11 mouse cellular contexts compared by ENCODE assay signal in genomic region chr1:127242888-127243588, GRCm38 (mm10). TPM values are rescaled to one million over a fixed set of nuclear protein-coding genes. Genes with fewer than 3 reads are reported as not detected.
DNase-seq lines count a peak whose midpoint lies in the region; ATAC-seq and TF ChIP-seq lines count a peak whose summit lies in the region.
"Had no signal": no experiment of that assay in that cellular context is flagged by ENCODE, and none has a peak within 500 bp of the region (broad histone marks: within the 10 kb centered on the region; RNA-seq: fewer than 3 reads in every experiment).

No protein-coding gene starts in this region.

- WGBS in heart, embryonic 15.5 days: 58% methylated on average over 6 of the region's 6 CpGs
- WGBS in thymus, adult 2 months: 37% methylated on average over 6 of the region's 6 CpGs
- 21% methylated on average over 6 of the region's 6 CpGs for WGBS in liver, embryonic 14.5 days (ENCODE audit: insufficient replicate concordance)
- 74% methylated on average over 6 of the region's 6 CpGs for WGBS in forebrain, embryonic 15.5 days

- H3K27ac ChIP-seq in heart, embryonic 15.5 days: peak overlapping the region; percentile 39
- H3K27ac ChIP-seq in thymus, adult 2 months (ENCODE audit: control insufficient read depth, insufficient read depth, low read length): peak overlapping the region; percentile 60; the same call in 1 of the 2 replicates
- H3K27ac ChIP-seq in liver, embryonic 14.5 days: no peak overlapping the region
- H3K27ac ChIP-seq in forebrain, embryonic 15.5 days (replicated peaks): no peak overlapping the region
- H3K27ac ChIP-seq: embryonic facial prominence, embryonic 13.5 days; hindbrain, embryonic 15.5 days; stomach, postnatal 0 days had no signal

- no peak overlapping the region for H3K4me3 ChIP-seq in heart, embryonic 15.5 days
- H3K4me3 ChIP-seq in thymus, adult 2 months (ENCODE audit: control insufficient read depth, insufficient read depth, low read length): no peak overlapping the region
- no peak overlapping the region for H3K4me3 ChIP-seq in liver, embryonic 14.5 days (ENCODE audit: insufficient read depth in 1 of 2, low read depth in 2 of 2, low read length in 2 of 2)
- no peak overlapping the region for H3K4me3 ChIP-seq in forebrain, embryonic 15.5 days
- H3K4me3 ChIP-seq: embryonic facial prominence, embryonic 13.5 days; hindbrain, embryonic 15.5 days had no signal

- no peaks in the 10 kb centered on the region for H3K27me3 ChIP-seq in heart, embryonic 15.5 days
- H3K27me3 ChIP-seq in thymus, adult 2 months (ENCODE audit: control insufficient read depth, insufficient read depth, low read length): no peaks in the 10 kb centered on the region
- H3K27me3 ChIP-seq in liver, embryonic 14.5 days (ENCODE audit: control insufficient read depth, insufficient read depth, low read length): no peaks in the 10 kb centered on the region
- no peaks in the 10 kb centered on the region for H3K27me3 ChIP-seq in forebrain, embryonic 15.5 days
- H3K27me3 ChIP-seq: embryonic facial prominence, embryonic 13.5 days; hindbrain, embryonic 15.5 days had no signal

- no peaks in the 10 kb centered on the region for H3K36me3 ChIP-seq in heart, embryonic 15.5 days
- H3K36me3 ChIP-seq in thymus, adult 2 months (ENCODE audit: control insufficient read depth, insufficient read depth, low read length): no peaks in the 10 kb centered on the region
- no peaks in the 10 kb centered on the region for H3K36me3 ChIP-seq in liver, embryonic 14.5 days (replicated peaks; ENCODE audit: control insufficient read depth, insufficient read depth, low read depth)
- no peaks in the 10 kb centered on the region for H3K36me3 ChIP-seq in forebrain, embryonic 15.5 days
- H3K36me3 ChIP-seq: embryonic facial prominence, embryonic 13.5 days; hindbrain, embryonic 15.5 days had no signal

- H3K4me2 ChIP-seq in heart, embryonic 15.5 days: peak overlapping the region; percentile 34
- peak overlapping the region; percentile 22 for H3K4me2 ChIP-seq in liver, embryonic 14.5 days (ENCODE audit: low read depth)
- no peak overlapping the region for H3K4me2 ChIP-seq in forebrain, embryonic 15.5 days (replicated peaks)
- H3K4me2 ChIP-seq: embryonic facial prominence, embryonic 13.5 days; hindbrain, embryonic 15.5 days had no signal

- DNase-seq in heart, postnatal 4 days: no peak
- DNase-seq in thymus, adult 2 months: no peak
- no peak for DNase-seq in thymus, adult 18-20 months
- no peak for DNase-seq in liver, embryonic 14.5 days (ENCODE audit: low read depth in 3 of 3, low spot score in 3 of 3)
- no peak for DNase-seq in gastrocnemius, adult 8-10 months (ENCODE audit: low spot score in 2 of 2)
- DNase-seq in urinary bladder, adult 18-20 months (ENCODE audit: low spot score in 2 of 2): no peak

- peaks cover 52% of the 10 kb centered on the region for H3K4me1 ChIP-seq in heart, embryonic 15.5 days (replicated peaks)
- H3K4me1 ChIP-seq in thymus, adult 2 months (replicated peaks; ENCODE audit: control insufficient read depth, insufficient read depth, low read length): peaks cover 45% of the 10 kb centered on the region
- peaks cover 0 to 10% of the 10 kb centered on the region in 2 experiments; a peak in 3 of 4 replicates for H3K4me1 ChIP-seq in liver, embryonic 14.5 days (replicated peaks; ENCODE audit: control insufficient read depth in 2 of 2, insufficient read depth in 2 of 2, low read length in 1 of 2)
- 0 out of 2 replicates have a peak, but pooled peaks cover 4% of the 10 kb centered on the region for H3K4me1 ChIP-seq in forebrain, embryonic 15.5 days

- no peak for TF ChIP-seq EP300 in liver, embryonic 14.5 days (IDR thresholded peaks at IDR 0.05; ENCODE audit: low read depth)

- no peak for ATAC-seq in heart, embryonic 15.5 days (replicated peaks; ENCODE audit: insufficient number of reproducible peaks, insufficient read depth, low FRiP score, low read depth)
- no peak for ATAC-seq in liver, embryonic 14.5 days (ENCODE audit: insufficient read depth)
- no peak for ATAC-seq in forebrain, embryonic 15.5 days (replicated peaks)

- no peak for TF ChIP-seq POLR2A in thymus, adult 2 months (IDR thresholded peaks at IDR 0.05; ENCODE audit: control insufficient read depth, extremely low read depth, insufficient read depth, low read length, poor library complexity)

- H3K9ac ChIP-seq in heart, embryonic 15.5 days: no peak overlapping the region
- no peak overlapping the region for H3K9ac ChIP-seq in liver, embryonic 14.5 days (replicated peaks)
- no peak overlapping the region for H3K9ac ChIP-seq in forebrain, embryonic 15.5 days (replicated peaks)
- H3K9ac ChIP-seq: embryonic facial prominence, embryonic 13.5 days; hindbrain, embryonic 15.5 days had no signal

- no peak for TF ChIP-seq CTCF in thymus, adult 2 months (IDR thresholded peaks at IDR 0.05; ENCODE audit: borderline replicate concordance, control insufficient read depth, extremely low read depth, insufficient read depth, low read length, poor library complexity)
- TF ChIP-seq CTCF in liver, embryonic 14.5 days (IDR thresholded peaks at IDR 0.05; ENCODE audit: low read depth): no peak

- H3K9me3 ChIP-seq in heart, embryonic 15.5 days (replicated peaks): no peaks in the 10 kb centered on the region
- no peaks in the 10 kb centered on the region for H3K9me3 ChIP-seq in liver, embryonic 14.5 days (ENCODE audit: control insufficient read depth, low read length)
- no peaks in the 10 kb centered on the region for H3K9me3 ChIP-seq in forebrain, embryonic 15.5 days
- H3K9me3 ChIP-seq: embryonic facial prominence, embryonic 13.5 days; hindbrain, embryonic 15.5 days had no signal

RNA-seq across cellular contexts. Expression of gene Mgat5, which starts 38.2 kb away (rescaled TPM):
- polyA plus RNA-seq in heart, embryonic 15.5 days (2015; fragmentation: Nextera tagmentation; extraction: Ambion mirVana): 3.7 and 5.2 TPM in 2 replicates
- total RNA-seq in heart, postnatal 4 days (2021): 10 to 100 TPM; 18.3 to 21.4 TPM
- polyA plus RNA-seq in thymus, adult 2 months (2012; rRNA removed): 24.1 and 24.6 TPM in 2 replicates
- polyA plus RNA-seq in liver, embryonic 14.5 days (2012; rRNA removed): 0.56 and 0.67 TPM in 2 replicates
- 0.54 and 0.62 TPM in 2 replicates for polyA plus RNA-seq in liver, embryonic 14.5 days (2014; fragmentation: Nextera tagmentation; extraction: Ambion mirVana)
- total RNA-seq in gastrocnemius, adult 8-10 months (2022): under 1 TPM; 0.44 to 0.99 (median 0.85) TPM
- polyA plus RNA-seq in forebrain, embryonic 15.5 days (2015; fragmentation: Nextera tagmentation; extraction: Ambion mirVana): 12.3 and 12.6 TPM in 2 replicates

Comparison
In these comparisons a context has a peak if more than half of its experiments do, and no peak if none do; other contexts are left out.
1. H3K27ac ChIP-seq: peak in heart, embryonic 15.5 days (single experiment) and thymus, adult 2 months (single experiment); none in liver, embryonic 14.5 days (single experiment) and forebrain, embryonic 15.5 days (single experiment).